Comparison of ENCODE assay signal across 8 mouse cellular contexts in genomic region chr2:132251911-132252310, GRCm38 (mm10). TPM values are rescaled to one million over a fixed set of nuclear protein-coding genes. Genes with fewer than 3 reads are reported as not detected.
DNase-seq lines count a peak whose midpoint lies in the region; ATAC-seq and TF ChIP-seq lines count a peak whose summit lies in the region.

No protein-coding gene starts in this region.

- peak overlapping the region; percentile 86 for H3K4me3 ChIP-seq in heart, embryonic 12.5 days
- peak overlapping the region; percentile 73 for H3K4me3 ChIP-seq in ES-Bruce4 (ENCODE audit: low read depth, low read length)
- peak overlapping the region; percentile 41 for H3K4me3 ChIP-seq in forebrain, postnatal 0 days (ENCODE audit: low read depth, low read length)
- peak overlapping the region; percentile 82 for H3K4me3 ChIP-seq in liver, postnatal 0 days (ENCODE audit: low read depth, low read length)

- TF ChIP-seq POLR2A in ES-Bruce4 (IDR thresholded peaks at IDR 0.05; ENCODE audit: insufficient read depth, low read length) = no peak

- H3K4me1 ChIP-seq in heart, embryonic 12.5 days (replicated peaks) = peaks cover 25% of the 10 kb centered on the region
- H3K4me1 ChIP-seq in ES-Bruce4 (ENCODE audit: control insufficient read depth, insufficient read depth, low read length) = no peaks in the 10 kb centered on the region
- peaks cover 9% of the 10 kb centered on the region for H3K4me1 ChIP-seq in forebrain, postnatal 0 days (ENCODE audit: insufficient read depth)
- H3K4me1 ChIP-seq in liver, postnatal 0 days (ENCODE audit: insufficient read depth) = peaks cover 19% of the 10 kb centered on the region

- H3K9ac ChIP-seq in heart, embryonic 12.5 days = peak overlapping the region; percentile 78
- peak overlapping the region; percentile 89 for H3K9ac ChIP-seq in ES-Bruce4 (ENCODE audit: low read depth, poor library complexity, severe bottlenecking)
- peak overlapping the region; percentile 53 for H3K9ac ChIP-seq in forebrain, postnatal 0 days
- H3K9ac ChIP-seq in liver, postnatal 0 days (replicated peaks) = peak overlapping the region; percentile 75

- H3K27me3 ChIP-seq in heart, embryonic 12.5 days (replicated peaks) = no peaks in the 10 kb centered on the region
- H3K27me3 ChIP-seq in ES-Bruce4 (ENCODE audit: control insufficient read depth, insufficient read depth, low read length, poor library complexity, severe bottlenecking) = no peaks in the 10 kb centered on the region
- no peaks in the 10 kb centered on the region for H3K27me3 ChIP-seq in forebrain, postnatal 0 days (ENCODE audit: insufficient read depth, low read length)
- H3K27me3 ChIP-seq in liver, postnatal 0 days (ENCODE audit: insufficient read depth, low read length) = no peaks in the 10 kb centered on the region

- no peaks in the 10 kb centered on the region for H3K9me3 ChIP-seq in heart, embryonic 12.5 days (replicated peaks)
- H3K9me3 ChIP-seq in ES-Bruce4 (replicated peaks; ENCODE audit: control insufficient read depth, insufficient read depth, low read length, poor library complexity, severe bottlenecking) = no peaks in the 10 kb centered on the region
- H3K9me3 ChIP-seq in forebrain, postnatal 0 days (ENCODE audit: low read length) = no peaks in the 10 kb centered on the region
- H3K9me3 ChIP-seq in liver, postnatal 0 days (ENCODE audit: low read length) = no peaks in the 10 kb centered on the region

- peak overlapping the region; percentile 84 for H3K4me2 ChIP-seq in heart, embryonic 12.5 days
- H3K4me2 ChIP-seq in forebrain, postnatal 0 days (ENCODE audit: low read depth) = peak overlapping the region; percentile 55
- H3K4me2 ChIP-seq in liver, postnatal 0 days (ENCODE audit: low read depth, low read length) = peak overlapping the region; percentile 84

- ATAC-seq in heart, embryonic 12.5 days (ENCODE audit: insufficient number of reproducible peaks, low FRiP score) = no peak
- no peak for ATAC-seq in forebrain, postnatal 0 days
- ATAC-seq in liver, postnatal 0 days = no peak
- no peak for ATAC-seq in erythroid progenitor cell, adult 5-6 weeks (replicated peaks; ENCODE audit: low FRiP score, poor library complexity, severe bottlenecking)

- TF ChIP-seq EP300 in ES-Bruce4 (IDR thresholded peaks at IDR 0.05; ENCODE audit: insufficient read depth, low read depth, low read length) = no peak
- TF ChIP-seq EP300 in liver, postnatal 0 days (IDR thresholded peaks at IDR 0.05; ENCODE audit: low read depth) = no peak

- peak overlapping the region; percentile 87; the same call in 1 of the 2 replicates for H3K27ac ChIP-seq in heart, embryonic 12.5 days (ENCODE audit: poor library complexity, severe bottlenecking)
- no peak overlapping the region for H3K27ac ChIP-seq in ES-Bruce4 (ENCODE audit: insufficient read depth, low read length)
- H3K27ac ChIP-seq in forebrain, postnatal 0 days (ENCODE audit: low read depth, low read length) = no peak overlapping the region
- H3K27ac ChIP-seq in liver, postnatal 0 days (ENCODE audit: low read depth) = peak overlapping the region; percentile 91

- peaks cover 20% of the 10 kb centered on the region for H3K36me3 ChIP-seq in heart, embryonic 12.5 days
- peaks cover 33% of the 10 kb centered on the region for H3K36me3 ChIP-seq in ES-Bruce4 (ENCODE audit: control insufficient read depth, insufficient read depth, low read length, poor library complexity, severe bottlenecking)
- 0 out of 2 replicates have a peak, but pooled peaks cover 6% of the 10 kb centered on the region for H3K36me3 ChIP-seq in forebrain, postnatal 0 days (ENCODE audit: insufficient read depth)
- H3K36me3 ChIP-seq in liver, postnatal 0 days (replicated peaks; ENCODE audit: insufficient read depth, low read length) = peaks cover 32% of the 10 kb centered on the region

- no peak for TF ChIP-seq CTCF in ES-Bruce4 (IDR thresholded peaks at IDR 0.05; ENCODE audit: low read depth, low read length)
- no peak for TF ChIP-seq CTCF in forebrain, postnatal 0 days (IDR thresholded peaks at IDR 0.05; ENCODE audit: low read depth)
- TF ChIP-seq CTCF in liver, postnatal 0 days (IDR thresholded peaks at IDR 0.05; ENCODE audit: low read depth) = no peak

- 8% methylated on average over 8 of the region's 8 CpGs for WGBS in heart, embryonic 12.5 days
- WGBS in forebrain, postnatal 0 days = 6% methylated on average over 8 of the region's 8 CpGs
- WGBS in liver, postnatal 0 days (ENCODE audit: insufficient replicate concordance) = 6% methylated on average over 8 of the region's 8 CpGs

- no peak for DNase-seq in heart, adult 9 months (ENCODE audit: low spot score in 2 of 2)
- no peak for DNase-seq in forebrain, postnatal 0 days
- DNase-seq in liver, postnatal 0 days = no peak
- no peak for DNase-seq in ovary, adult 18-20 months (ENCODE audit: low spot score)
- DNase-seq in urinary bladder, postnatal 36 days (ENCODE audit: low spot score in 2 of 2) = no peak

RNA-seq across cellular contexts. Expression of gene Pcna, which starts 1.2 kb away (rescaled TPM):
- polyA plus RNA-seq in heart, embryonic 12.5 days (2016; fragmentation: Nextera tagmentation; extraction: Ambion mirVana) = 172 and 177 TPM in 2 replicates
- 355 and 368 TPM in 2 replicates for polyA plus RNA-seq in ES-Bruce4 (2011; ENCODE audit: insufficient read depth, insufficient read length, low read depth, missing spikeins)
- total RNA-seq in forebrain, postnatal 0 days (2014; rRNA removed) = 141 and 151 TPM in 2 replicates
- 124 and 136 TPM in 2 replicates for polyA plus RNA-seq in forebrain, postnatal 0 days (2015; fragmentation: Nextera tagmentation; extraction: Ambion mirVana)
- 148 and 158 TPM in 2 replicates for polyA plus RNA-seq in liver, postnatal 0 days (2015; fragmentation: Nextera tagmentation; extraction: Ambion mirVana)
- total RNA-seq in erythroid progenitor cell, adult 5-6 weeks (2015; ENCODE audit: low replicate concordance) = 898 and 1,003 TPM in 2 replicates
- total RNA-seq in erythroid progenitor cell, adult 5-6 weeks (2017; ENCODE audit: low replicate concordance) = 562 and 723 TPM in 2 replicates

RNA-seq across cellular contexts. Expression of gene Tmem230, which starts 4.3 kb away (rescaled TPM):
- 40.3 and 40.7 TPM in 2 replicates for polyA plus RNA-seq in heart, embryonic 12.5 days (2016; fragmentation: Nextera tagmentation; extraction: Ambion mirVana)
- 46.0 and 47.7 TPM in 2 replicates for polyA plus RNA-seq in ES-Bruce4 (2011; ENCODE audit: insufficient read depth, insufficient read length, low read depth, missing spikeins)
- 32.5 and 47.0 TPM in 2 replicates for total RNA-seq in forebrain, postnatal 0 days (2014; rRNA removed)
- 37.3 and 47.1 TPM in 2 replicates for polyA plus RNA-seq in forebrain, postnatal 0 days (2015; fragmentation: Nextera tagmentation; extraction: Ambion mirVana)
- 19.1 and 20.9 TPM in 2 replicates for polyA plus RNA-seq in liver, postnatal 0 days (2015; fragmentation: Nextera tagmentation; extraction: Ambion mirVana)
- 19.7 and 28.8 TPM in 2 replicates for total RNA-seq in erythroid progenitor cell, adult 5-6 weeks (2015; ENCODE audit: low replicate concordance)
- total RNA-seq in erythroid progenitor cell, adult 5-6 weeks (2017; ENCODE audit: low replicate concordance) = 10.1 and 11.7 TPM in 2 replicates

RNA-seq across cellular contexts. Expression of gene Cds2, which starts 11.0 kb away (rescaled TPM):
- polyA plus RNA-seq in heart, embryonic 12.5 days (2016; fragmentation: Nextera tagmentation; extraction: Ambion mirVana) = 18.9 and 21.0 TPM in 2 replicates
- polyA plus RNA-seq in ES-Bruce4 (2011; ENCODE audit: insufficient read depth, insufficient read length, low read depth, missing spikeins) = 74.3 and 83.4 TPM in 2 replicates
- 56.7 and 85.1 TPM in 2 replicates for total RNA-seq in forebrain, postnatal 0 days (2014; rRNA removed)
- polyA plus RNA-seq in forebrain, postnatal 0 days (2015; fragmentation: Nextera tagmentation; extraction: Ambion mirVana) = 14.6 and 27.7 TPM in 2 replicates
- 7.9 and 10.5 TPM in 2 replicates for polyA plus RNA-seq in liver, postnatal 0 days (2015; fragmentation: Nextera tagmentation; extraction: Ambion mirVana)
- total RNA-seq in erythroid progenitor cell, adult 5-6 weeks (2015; ENCODE audit: low replicate concordance) = 12.6 and 16.2 TPM in 2 replicates
- total RNA-seq in erythroid progenitor cell, adult 5-6 weeks (2017; ENCODE audit: low replicate concordance) = 5.9 and 7.9 TPM in 2 replicates

Comparison
In these comparisons a context has a peak if more than half of its experiments do, and no peak if none do; other contexts are left out.
1. H3K27ac ChIP-seq: peak in heart, embryonic 12.5 days (single experiment) and liver, postnatal 0 days (single experiment); none in ES-Bruce4 (single experiment) and forebrain, postnatal 0 days (single experiment).
2. Peak in every context shown above with its lines, with median percentiles within 50 percentile points of each other: H3K4me2 ChIP-seq, H3K4me3 ChIP-seq and H3K9ac ChIP-seq.